Mouse (Mus musculus): ENCODE data around the gene Hmg20a. TPM values are rescaled to one million over a fixed set of nuclear protein-coding genes. Genes with fewer than 3 reads are reported as not detected.

Gene Hmg20a
- polyA plus RNA-seq, 1 experiment from 2014 or later: 64.0 TPM

Other genes starting within 250 kb of the Hmg20a start
- gene Peak1, start 542 bp upstream of the Hmg20a start, polyA plus RNA-seq (2015; fragmentation: Nextera tagmentation; extraction: Ambion mirVana): 14.8 and 17.5 TPM in 2 replicates

Measured in kidney, embryonic 15.5 days (tissue).